Comparison of ENCODE assay signal across 25 mouse cellular contexts in genomic region chr8:35943686-35944085, GRCm38 (mm10).
DNase-seq lines count a peak whose midpoint lies in the region; ATAC-seq lines count a peak whose summit lies in the region.
"Had no signal": no experiment of that assay in that cellular context is flagged by ENCODE, and none has a peak within 500 bp of the region (broad histone marks: within the 10 kb centered on the region; RNA-seq: fewer than 3 reads in every experiment).

No protein-coding gene starts in this region.

- peak; percentile 86 for DNase-seq in heart, adult 11 months
- DNase-seq in heart, postnatal 14 days, result no peak
- DNase-seq in neural tube, embryonic 10.5 days (ENCODE audit: extremely low spot score, low spot score), result peak; percentile 10
- peak; percentile 78 for DNase-seq in ZHBTc4 (ENCODE audit: low read depth, low spot score)
- DNase-seq in left cerebral cortex, adult 8-10 months (ENCODE audit: low spot score in 2 of 2), result no peak
- no peak for DNase-seq in spleen, postnatal 4 days (ENCODE audit: low spot score in 2 of 2)
- DNase-seq: adrenal gland, adult 2 months; adrenal gland, postnatal 14 days; cerebellum, adult 11 months; cerebellum, adult 2 months; cerebellum, adult 9-11 months; cerebellum, postnatal 25 days; forebrain, postnatal 0 days; gastrocnemius, adult 2 months; gastrocnemius, postnatal 14 days; heart, adult 18-20 months; heart, postnatal 36 days had no signal

- H3K9me3 ChIP-seq in neural tube, embryonic 15.5 days (replicated peaks), result no peaks in the 10 kb centered on the region
- H3K9me3 ChIP-seq: embryonic facial prominence, embryonic 12.5 days; embryonic facial prominence, embryonic 15.5 days; heart, embryonic 13.5 days; hindbrain, embryonic 10.5 days; hindbrain, embryonic 13.5 days had no signal

- no peak overlapping the region for H3K9ac ChIP-seq in neural tube, embryonic 15.5 days (replicated peaks)
- H3K9ac ChIP-seq: embryonic facial prominence, embryonic 12.5 days; embryonic facial prominence, embryonic 15.5 days; forebrain, postnatal 0 days; heart, embryonic 13.5 days; hindbrain, embryonic 13.5 days had no signal

- 87% methylated on average over 3 of the region's 3 CpGs for WGBS in neural tube, embryonic 15.5 days

- H3K4me3 ChIP-seq in neural tube, embryonic 15.5 days (replicated peaks), result no peak overlapping the region
- H3K4me3 ChIP-seq: embryonic facial prominence, embryonic 12.5 days; embryonic facial prominence, embryonic 15.5 days; gastrocnemius, adult 2 months; heart, embryonic 13.5 days; hindbrain, embryonic 10.5 days; hindbrain, embryonic 13.5 days had no signal

- peaks cover 1% of the 10 kb centered on the region; the same call in 1 of the 2 replicates for H3K4me1 ChIP-seq in neural tube, embryonic 15.5 days
- H3K4me1 ChIP-seq: embryonic facial prominence, embryonic 12.5 days had no signal

- no peak overlapping the region for H3K4me2 ChIP-seq in neural tube, embryonic 15.5 days
- H3K4me2 ChIP-seq: embryonic facial prominence, embryonic 12.5 days; embryonic facial prominence, embryonic 15.5 days; heart, embryonic 13.5 days; hindbrain, embryonic 13.5 days had no signal

- intact Hi-C loops in heart, postnatal 14 days (cut with DNase I), result no loop called here

- H3K27ac ChIP-seq in neural tube, embryonic 15.5 days (replicated peaks), result no peak overlapping the region
- H3K27ac ChIP-seq: embryonic facial prominence, embryonic 12.5 days; embryonic facial prominence, embryonic 15.5 days; gastrocnemius, adult 2 months; heart, embryonic 13.5 days; hindbrain, embryonic 10.5 days; hindbrain, embryonic 13.5 days had no signal

- ATAC-seq in neural tube, embryonic 15.5 days (ENCODE audit: low FRiP score), result no peak
- ATAC-seq: forebrain, embryonic 14.5 days; forebrain, postnatal 0 days; hindbrain, embryonic 16.5 days had no signal

- H3K36me3 ChIP-seq in neural tube, embryonic 15.5 days, result no peaks in the 10 kb centered on the region
- H3K36me3 ChIP-seq: embryonic facial prominence, embryonic 12.5 days; embryonic facial prominence, embryonic 15.5 days; heart, embryonic 13.5 days; hindbrain, embryonic 10.5 days; hindbrain, embryonic 13.5 days had no signal

- H3K27me3 ChIP-seq in neural tube, embryonic 15.5 days (replicated peaks), result no peaks in the 10 kb centered on the region
- H3K27me3 ChIP-seq: embryonic facial prominence, embryonic 12.5 days; embryonic facial prominence, embryonic 15.5 days; heart, embryonic 13.5 days; hindbrain, embryonic 13.5 days had no signal

Comparison
In these comparisons a context has a peak if more than half of its experiments do, and no peak if none do; other contexts are left out.
1. DNase-seq: peak in heart, adult 11 months (single experiment), neural tube, embryonic 10.5 days (single experiment) and ZHBTc4 (single experiment); none in heart, postnatal 14 days (0 of 2), left cerebral cortex, adult 8-10 months (0 of 2) and spleen, postnatal 4 days (0 of 2).